Mouse (Mus musculus): Measurements from ENCODE around the gene Acvr1c. TPM values are rescaled to one million over a fixed set of nuclear protein-coding genes. Genes with fewer than 3 reads are reported as not detected.

Gene Acvr1c
- polyA plus RNA-seq, 1 experiment from 2014 or later, result 2.5 TPM

DNA sequence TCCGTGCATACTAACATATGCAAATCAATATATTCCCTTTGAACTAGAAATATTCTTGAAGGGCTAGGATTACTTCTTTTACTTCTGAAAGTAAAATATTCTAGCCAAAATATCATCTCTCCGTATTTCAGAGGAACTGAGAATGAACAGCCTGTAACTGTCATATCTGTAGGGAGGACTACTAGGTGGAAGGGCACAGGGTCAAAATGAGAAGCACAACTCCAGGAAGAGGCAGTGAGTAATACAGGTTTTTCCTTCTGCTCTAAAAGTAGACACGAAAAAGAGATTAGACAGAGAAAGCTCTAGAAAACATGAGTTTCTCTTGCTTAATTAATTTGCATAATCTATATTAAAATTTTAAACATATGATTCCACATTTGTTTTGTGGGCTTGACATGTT lies 48.0 kb downstream of the Acvr1c start:
- ATAC-seq, result no peak
- Histone ChIP-seq H3K4me1 (replicated peaks; ENCODE audit: control insufficient read depth, insufficient read depth, low read length) (no peaks in the 10 kb centered on the region), H3K4me3 (replicated peaks; ENCODE audit: low read length) (no peak overlapping the region), H3K36me3 (ENCODE audit: control insufficient read depth, insufficient read depth) (no peaks in the 10 kb centered on the region), H3K9me3 (ENCODE audit: control insufficient read depth, low read length) (no peaks in the 10 kb centered on the region), H3K9ac (replicated peaks; ENCODE audit: low read depth, low read length) (no peak overlapping the region), H3K27ac (ENCODE audit: low read length) (no peak overlapping the region), H3K4me2 (ENCODE audit: low read length) (no peak overlapping the region), H3K27me3 (replicated peaks; ENCODE audit: control insufficient read depth, insufficient read depth, low read length) (no peaks in the 10 kb centered on the region)
- 67% methylated on average over 3 of the region's 3 CpGs for WGBS

DNA sequence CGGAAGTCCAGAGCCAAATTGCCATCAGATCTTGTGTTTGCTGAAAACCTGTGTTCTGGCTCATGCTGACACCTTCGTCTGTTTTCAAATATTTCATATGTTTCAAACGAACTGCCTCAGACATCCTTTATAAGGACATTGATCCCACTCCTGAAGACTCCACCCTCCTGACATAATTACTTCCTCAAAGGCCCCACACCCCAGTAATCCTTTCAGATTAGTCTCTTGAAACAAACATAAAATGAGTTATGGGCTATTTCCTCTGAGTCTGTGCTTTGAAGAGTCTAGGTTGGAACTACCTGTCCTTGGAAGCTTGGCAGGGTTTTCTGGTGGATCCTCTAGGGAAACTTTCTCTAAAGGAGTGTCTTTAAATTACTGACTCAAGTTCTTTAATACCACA lies 53.2 kb downstream of the Acvr1c start:
- no peak for ATAC-seq
- no peak overlapping the region for H3K9ac ChIP-seq (replicated peaks; ENCODE audit: low read depth, low read length)
- H3K36me3 ChIP-seq (ENCODE audit: control insufficient read depth, insufficient read depth), result no peaks in the 10 kb centered on the region
- H3K4me3 ChIP-seq (replicated peaks; ENCODE audit: low read length), result no peak overlapping the region
- no peak overlapping the region for H3K27ac ChIP-seq (ENCODE audit: low read length)
- 80% methylated on average over 3 of the region's 3 CpGs for WGBS
- no peaks in the 10 kb centered on the region for H3K4me1 ChIP-seq (replicated peaks; ENCODE audit: control insufficient read depth, insufficient read depth, low read length)
- H3K9me3 ChIP-seq (ENCODE audit: control insufficient read depth, low read length), result no peaks in the 10 kb centered on the region
- H3K27me3 ChIP-seq (replicated peaks; ENCODE audit: control insufficient read depth, insufficient read depth, low read length), result no peaks in the 10 kb centered on the region
- no peak overlapping the region for H3K4me2 ChIP-seq (ENCODE audit: low read length)

- Histone ChIP-seq H3K4me2 (ENCODE audit: low read length) (no peak overlapping the region), H3K27ac (ENCODE audit: low read length) (no peak overlapping the region), H3K9me3 (ENCODE audit: control insufficient read depth, low read length) (no peaks in the 10 kb centered on the region), H3K9ac (replicated peaks; ENCODE audit: low read depth, low read length) (no peak overlapping the region), H3K36me3 (ENCODE audit: control insufficient read depth, insufficient read depth) (no peaks in the 10 kb centered on the region), H3K4me1 (replicated peaks; ENCODE audit: control insufficient read depth, insufficient read depth, low read length) (peaks cover 4% of the 10 kb centered on the region; the same call in 1 of the 2 replicates), H3K27me3 (replicated peaks; ENCODE audit: control insufficient read depth, insufficient read depth, low read length) (no peaks in the 10 kb centered on the region), H3K4me3 (replicated peaks; ENCODE audit: low read length) (no peak overlapping the region)
- 6% methylated on average over 9 of the region's 9 CpGs for WGBS
- no peak for ATAC-seq
These were observed 67.8 kb downstream of the Acvr1c start for GRCm38 (mm10) chr2:58289759-58290431.

DNA sequence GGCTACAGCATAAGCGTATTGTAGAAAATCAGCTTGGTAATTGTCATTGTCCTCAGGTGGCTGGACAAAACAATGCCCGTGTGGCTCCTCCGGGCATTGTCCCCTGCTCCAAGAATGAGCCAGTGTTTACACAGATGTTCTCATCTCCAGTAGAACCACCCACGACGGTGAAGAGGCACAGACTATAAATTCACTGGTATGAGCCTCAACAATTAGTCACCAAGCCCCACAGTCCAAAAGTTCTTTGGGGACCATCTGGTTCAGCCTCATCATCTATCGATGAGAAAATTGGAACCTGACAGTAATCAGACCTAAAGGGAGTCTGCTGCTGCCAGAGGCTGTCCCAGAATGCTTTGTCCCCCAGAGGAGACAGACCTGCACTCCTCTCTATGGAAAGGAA lies 68.4 kb downstream of the Acvr1c start:
- no peaks in the 10 kb centered on the region for H3K9me3 ChIP-seq (ENCODE audit: control insufficient read depth, low read length)
- no peak overlapping the region for H3K27ac ChIP-seq (ENCODE audit: low read length)
- no peaks in the 10 kb centered on the region for H3K36me3 ChIP-seq (ENCODE audit: control insufficient read depth, insufficient read depth)
- no peak overlapping the region for H3K9ac ChIP-seq (replicated peaks; ENCODE audit: low read depth, low read length)
- no peaks in the 10 kb centered on the region for H3K27me3 ChIP-seq (replicated peaks; ENCODE audit: control insufficient read depth, insufficient read depth, low read length)
- WGBS, result 66% methylated on average over 6 of the region's 6 CpGs
- peaks cover 4% of the 10 kb centered on the region; the same call in 1 of the 2 replicates for H3K4me1 ChIP-seq (replicated peaks; ENCODE audit: control insufficient read depth, insufficient read depth, low read length)
- no peak overlapping the region for H3K4me2 ChIP-seq (ENCODE audit: low read length)
- H3K4me3 ChIP-seq (replicated peaks; ENCODE audit: low read length), result no peak overlapping the region
- no peak for ATAC-seq

GRCm38 (mm10) chr2:58282259-58282910 lies 75.3 kb downstream of the Acvr1c start:
- 53% methylated on average over 8 of the region's 8 CpGs for WGBS
- peak; percentile 49; the same call in 1 of the 2 replicates for ATAC-seq

GRCm38 (mm10) chr2:58281046-58281445 lies 76.6 kb downstream of the Acvr1c start:
- Histone ChIP-seq H3K9me3 (ENCODE audit: control insufficient read depth, low read length) (no peaks in the 10 kb centered on the region), H3K4me3 (replicated peaks; ENCODE audit: low read length) (no peak overlapping the region), H3K36me3 (ENCODE audit: control insufficient read depth, insufficient read depth) (no peaks in the 10 kb centered on the region), H3K9ac (replicated peaks; ENCODE audit: low read depth, low read length) (no peak overlapping the region), H3K27me3 (replicated peaks; ENCODE audit: control insufficient read depth, insufficient read depth, low read length) (no peaks in the 10 kb centered on the region), H3K4me2 (ENCODE audit: low read length) (no peak overlapping the region), H3K27ac (ENCODE audit: low read length) (no peak overlapping the region), H3K4me1 (replicated peaks; ENCODE audit: control insufficient read depth, insufficient read depth, low read length) (no peaks in the 10 kb centered on the region)
- WGBS, result 56% methylated on average over 3 of the region's 3 CpGs
- no peak for ATAC-seq

More at GRCm38 (mm10) chr2:58282259-58282910, 75.3 kb downstream of the Acvr1c start:
- Histone ChIP-seq H3K27ac (ENCODE audit: low read length) (no peak overlapping the region), H3K9me3 (ENCODE audit: control insufficient read depth, low read length) (no peaks in the 10 kb centered on the region), H3K4me2 (ENCODE audit: low read length) (no peak overlapping the region), H3K4me3 (replicated peaks; ENCODE audit: low read length) (no peak overlapping the region), H3K27me3 (replicated peaks; ENCODE audit: control insufficient read depth, insufficient read depth, low read length) (no peaks in the 10 kb centered on the region), H3K36me3 (ENCODE audit: control insufficient read depth, insufficient read depth) (no peaks in the 10 kb centered on the region), H3K9ac (replicated peaks; ENCODE audit: low read depth, low read length) (no peak overlapping the region), H3K4me1 (replicated peaks; ENCODE audit: control insufficient read depth, insufficient read depth, low read length) (no peaks in the 10 kb centered on the region)

DNA sequence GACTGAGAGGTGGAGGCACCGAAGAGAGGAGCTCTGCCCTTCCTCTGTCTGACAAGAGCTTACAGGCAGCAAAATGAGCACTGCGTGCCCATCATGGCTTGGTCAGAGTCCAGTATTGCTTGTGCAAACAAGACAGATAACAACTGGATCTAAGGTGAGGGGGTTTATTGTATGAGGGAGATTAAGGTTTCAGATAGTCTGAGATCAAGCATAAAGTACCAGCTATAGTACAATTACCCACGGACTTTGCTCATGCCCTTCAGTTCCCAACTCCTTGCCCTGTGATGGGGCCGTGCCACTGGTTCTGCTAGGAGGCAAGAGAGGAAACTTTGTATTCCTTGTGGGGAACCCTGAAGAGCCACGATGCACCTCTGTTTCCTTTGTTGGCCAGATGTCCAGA lies 78.5 kb downstream of the Acvr1c start:
- H3K9me3 ChIP-seq (ENCODE audit: control insufficient read depth, low read length), result no peaks in the 10 kb centered on the region
- H3K9ac ChIP-seq (replicated peaks; ENCODE audit: low read depth, low read length), result no peak overlapping the region
- H3K27me3 ChIP-seq (replicated peaks; ENCODE audit: control insufficient read depth, insufficient read depth, low read length), result no peaks in the 10 kb centered on the region
- no peaks in the 10 kb centered on the region for H3K4me1 ChIP-seq (replicated peaks; ENCODE audit: control insufficient read depth, insufficient read depth, low read length)
- 84% methylated on average over 5 of the region's 5 CpGs for WGBS
- H3K27ac ChIP-seq (ENCODE audit: low read length), result no peak overlapping the region
- no peak overlapping the region for H3K4me2 ChIP-seq (ENCODE audit: low read length)
- H3K36me3 ChIP-seq (ENCODE audit: control insufficient read depth, insufficient read depth), result no peaks in the 10 kb centered on the region
- no peak overlapping the region for H3K4me3 ChIP-seq (replicated peaks; ENCODE audit: low read length)
- ATAC-seq, result no peak

- Histone ChIP-seq H3K4me3 (replicated peaks; ENCODE audit: low read length) (no peak overlapping the region), H3K4me1 (replicated peaks; ENCODE audit: control insufficient read depth, insufficient read depth, low read length) (no peaks in the 10 kb centered on the region), H3K27ac (ENCODE audit: low read length) (no peak overlapping the region), H3K9ac (replicated peaks; ENCODE audit: low read depth, low read length) (no peak overlapping the region), H3K9me3 (ENCODE audit: control insufficient read depth, low read length) (no peaks in the 10 kb centered on the region), H3K4me2 (ENCODE audit: low read length) (no peak overlapping the region), H3K36me3 (ENCODE audit: control insufficient read depth, insufficient read depth) (no peaks in the 10 kb centered on the region), H3K27me3 (replicated peaks; ENCODE audit: control insufficient read depth, insufficient read depth, low read length) (no peaks in the 10 kb centered on the region)
- 91% methylated on average over 7 of the region's 7 CpGs for WGBS
- no peak for ATAC-seq
These were observed 81.2 kb downstream of the Acvr1c start for GRCm38 (mm10) chr2:58276454-58276853.

- Histone ChIP-seq H3K4me2 (ENCODE audit: low read length) (no peak overlapping the region), H3K27me3 (replicated peaks; ENCODE audit: control insufficient read depth, insufficient read depth, low read length) (no peaks in the 10 kb centered on the region), H3K9me3 (ENCODE audit: control insufficient read depth, low read length) (no peaks in the 10 kb centered on the region), H3K4me3 (replicated peaks; ENCODE audit: low read length) (no peak overlapping the region), H3K4me1 (replicated peaks; ENCODE audit: control insufficient read depth, insufficient read depth, low read length) (no peaks in the 10 kb centered on the region), H3K27ac (ENCODE audit: low read length) (peak overlapping the region; percentile 70), H3K9ac (replicated peaks; ENCODE audit: low read depth, low read length) (no peak overlapping the region), H3K36me3 (ENCODE audit: control insufficient read depth, insufficient read depth) (no peaks in the 10 kb centered on the region)
- ATAC-seq, result peak; percentile 52; the same call in 1 of the 2 replicates
- WGBS, result 73% methylated on average over 4 of the region's 4 CpGs
These were observed 117.1 kb downstream of the Acvr1c start for GRCm38 (mm10) chr2:58240639-58241038.

Data from forebrain, embryonic 16.5 days (tissue).